Mouse (Mus musculus) cerebellum, adult (tissue): ENCODE results near the gene Map3k15.

ENCODE experiments used
- ATAC-seq: cut with Nextera tagmentation; 2 replicates; pipeline ENCODE4 v1.9.2; 2017; ENCODE audit warnings: mild to moderate bottlenecking, moderate library complexity, mixed read lengths; ENCODE audit not compliant: insufficient number of reproducible peaks, low FRiP score, low TSS enrichment

Gene Map3k15

GRCm38 (mm10) chrX:159988002-159988960 is at the start of gene Map3k15:
Map3k15 (plus strand) TSS chrX:159988433.
- no peak for ATAC-seq

GRCm38 (mm10) chrX:159942569-159942968 is 45.7 kb upstream of the Map3k15 start:
- no peak for ATAC-seq

GRCm38 (mm10) chrX:159943586-159943985 is 44.6 kb upstream of the Map3k15 start:
- ATAC-seq, result no peak

- no peak for ATAC-seq
These were observed 34.4 kb upstream of the Map3k15 start for GRCm38 (mm10) chrX:159953546-159954429.

- ATAC-seq, result peak; percentile 88
These were observed 33.8 kb upstream of the Map3k15 start for GRCm38 (mm10) chrX:159954430-159954779.

- no peak for ATAC-seq
These were observed 32.8 kb upstream of the Map3k15 start for GRCm38 (mm10) chrX:159955433-159955832.

GRCm38 (mm10) chrX:159961385-159961784 is 26.8 kb upstream of the Map3k15 start:
- ATAC-seq, result no peak

GRCm38 (mm10) chrX:159963273-159963672 is 25.0 kb upstream of the Map3k15 start:
- peak; percentile 49; the same call in 1 of the 2 replicates for ATAC-seq

GRCm38 (mm10) chrX:159963925-159964324 is 24.3 kb upstream of the Map3k15 start:
- peak; percentile 91 for ATAC-seq

- no peak for ATAC-seq
These were observed 19.2 kb upstream of the Map3k15 start for GRCm38 (mm10) chrX:159969025-159969424.

- ATAC-seq, result no peak
These were observed 17.0 kb upstream of the Map3k15 start for GRCm38 (mm10) chrX:159971091-159971779.

GRCm38 (mm10) chrX:159973730-159974129 is 14.5 kb upstream of the Map3k15 start:
- ATAC-seq, result no peak

GRCm38 (mm10) chrX:159976243-159976642 is 12.0 kb upstream of the Map3k15 start:
- ATAC-seq, result no peak

- ATAC-seq, result no peak
These were observed 7.6 kb downstream of the Map3k15 start for GRCm38 (mm10) chrX:159995808-159996207.

GRCm38 (mm10) chrX:160053306-160053705 is 65.1 kb downstream of the Map3k15 start:
- ATAC-seq, result no peak

GRCm38 (mm10) chrX:160054643-160055042 is 66.4 kb downstream of the Map3k15 start:
- ATAC-seq, result no peak

- ATAC-seq, result no peak
These were observed 103.7 kb downstream of the Map3k15 start for GRCm38 (mm10) chrX:160091973-160092372.

- ATAC-seq, result no peak
These were observed 119.6 kb downstream of the Map3k15 start for GRCm38 (mm10) chrX:160107817-160108216.

GRCm38 (mm10) chrX:160113777-160114176 is 125.5 kb downstream of the Map3k15 start:
- ATAC-seq, result no peak

- ATAC-seq, result no peak
These were observed 127.8 kb downstream of the Map3k15 start for GRCm38 (mm10) chrX:160116074-160116473.
